ENCODE assay signal across 11 mouse cellular contexts in the genomic region with DNA sequence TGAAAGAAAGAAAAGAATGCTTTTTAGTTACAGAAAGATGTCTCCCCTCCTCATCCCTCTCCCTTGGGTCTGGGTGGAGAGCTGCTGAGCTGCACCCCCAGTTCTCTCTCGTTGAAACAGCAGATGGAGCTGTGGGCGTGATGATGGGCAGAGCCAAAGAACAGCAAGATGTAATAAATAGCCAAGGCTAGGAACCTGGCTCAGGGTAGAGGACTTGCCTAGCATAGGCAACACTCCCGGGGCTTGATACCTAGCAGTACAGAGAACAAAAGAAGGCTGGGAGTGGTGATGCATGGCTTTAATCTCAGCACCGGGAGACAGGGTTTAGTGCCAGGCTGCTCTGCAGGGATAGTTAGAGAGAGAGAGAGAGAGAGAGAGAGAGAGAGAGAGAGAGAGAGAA. TPM values are rescaled to one million over a fixed set of nuclear protein-coding genes. Genes with fewer than 3 reads are reported as not detected.
A peak's percentile ranks its signal among the peaks of the same experiment; 100 is the strongest.
DNase-seq lines count a peak whose midpoint lies in the region; TF ChIP-seq lines count a peak whose summit lies in the region.
"Had no signal": no experiment of that assay in that cellular context is flagged by ENCODE, and none has a peak within 500 bp of the region (broad histone marks: within the 10 kb centered on the region; RNA-seq: fewer than 3 reads in every experiment).

No protein-coding gene starts in this region.

- no peak overlapping the region for H3K4me3 ChIP-seq in left cerebral cortex, adult 2 months
- H3K4me3 ChIP-seq: megakaryocyte, embryonic 14.5 days had no signal

- TF ChIP-seq CTCF in left cerebral cortex, adult 2 months (IDR thresholded peaks at IDR 0.05): no peak

- peak overlapping the region; percentile 83 for H3K27ac ChIP-seq in left cerebral cortex, adult 2 months
- H3K27ac ChIP-seq: liver, embryonic 14.5 days had no signal

- peak; percentile 89 for DNase-seq in right cerebral cortex, adult 18-20 months
- no peak for DNase-seq in right cerebral cortex, postnatal 4 days
- peak; percentile 82 to 89 for DNase-seq in frontal cortex, postnatal 36 days (ENCODE audit: low spot score in 2 of 2)
- peak; percentile 55 to 84 for DNase-seq in left cerebral cortex, adult 2 months (ENCODE audit: extremely low spot score in 1 of 2, low spot score in 2 of 2)
- no peak for DNase-seq in testis, postnatal 10 days (ENCODE audit: low spot score)
- no peak for DNase-seq in embryo, embryonic 9.5 days (ENCODE audit: extremely low spot score)
- DNase-seq in heart, adult 9 months (ENCODE audit: low spot score in 2 of 2): no peak
- no peak for DNase-seq in kidney, postnatal 4 days
- DNase-seq: gastrocnemius, postnatal 36 days had no signal

- intact Hi-C loops in left cerebral cortex, adult 2 months (cut with DNase I): loop anchor here (1.0 to 5.0 kb wide), 2 partner anchors 34 to 51 kb away; a partner anchor contains a TSS

RNA-seq across cellular contexts. Expression of a gene that starts 50.9 kb away (rescaled TPM):
- total RNA-seq in left cerebral cortex, adult 2 months (2021): 10 to 100 TPM; 23.1 to 24.5 TPM

RNA-seq across cellular contexts. Expression of a gene that starts 54.7 kb away (rescaled TPM):
- total RNA-seq in left cerebral cortex, adult 2 months (2021): 10 to 100 TPM; 31.4 to 33.6 TPM

Comparison
In these comparisons a context has a peak if more than half of its experiments do, and no peak if none do; other contexts are left out.
1. DNase-seq: peak in right cerebral cortex, adult 18-20 months (single experiment), frontal cortex, postnatal 36 days (2 of 2) and left cerebral cortex, adult 2 months (2 of 2); none in right cerebral cortex, postnatal 4 days (single experiment), testis, postnatal 10 days (single experiment), embryo, embryonic 9.5 days (single experiment), heart, adult 9 months (0 of 2) and kidney, postnatal 4 days (0 of 2).